Mouse (Mus musculus): Measurements from ENCODE around the gene Pi4k2a.
"Not testable (repeated sequence)": the region's sequence is repeated elsewhere in the genome, so short reads cannot be mapped to it uniquely, and the experiment has no call there.

Pi4k2a gene

GRCm38 (mm10) chr19:42080469-42080868, 9.8 kb upstream of the Pi4k2a start:
- DNase-seq (ENCODE audit: low read depth) = no peak

- not testable (repeated sequence) for DNase-seq (ENCODE audit: low read depth)
Measured at GRCm38 (mm10) chr19:42081613-42082012, 8.7 kb upstream of the Pi4k2a start.

- DNase-seq (ENCODE audit: low read depth) = no peak
Measured at GRCm38 (mm10) chr19:42085690-42086089, 4.6 kb upstream of the Pi4k2a start.

- peak; percentile 54 for DNase-seq (ENCODE audit: low read depth)
Measured at GRCm38 (mm10) chr19:42086166-42086565, 4.1 kb upstream of the Pi4k2a start, which contains the start of gene Morn4. TSS of gene Morn4 (minus strand) at chr19:42086357.

- no peak for DNase-seq (ENCODE audit: low read depth)
Measured at GRCm38 (mm10) chr19:42089103-42089747, 1.0 kb upstream of the Pi4k2a start.

- no peak for DNase-seq (ENCODE audit: low read depth)
Measured at GRCm38 (mm10) chr19:42090637-42091141, 419 bp downstream of the Pi4k2a start.

GRCm38 (mm10) chr19:42099406-42099805, 9.1 kb downstream of the Pi4k2a start:
- DNase-seq (ENCODE audit: low read depth) = no peak

GRCm38 (mm10) chr19:42104681-42105080, 14.4 kb downstream of the Pi4k2a start:
- no peak for DNase-seq (ENCODE audit: low read depth)

GRCm38 (mm10) chr19:42115783-42116335, 25.6 kb downstream of the Pi4k2a start:
- DNase-seq (ENCODE audit: low read depth) = no peak

GRCm38 (mm10) chr19:42118142-42118541, 27.9 kb downstream of the Pi4k2a start:
- no peak for DNase-seq (ENCODE audit: low read depth)

GRCm38 (mm10) chr19:42118596-42118995, 28.3 kb downstream of the Pi4k2a start:
- DNase-seq (ENCODE audit: low read depth) = no peak

- DNase-seq (ENCODE audit: low read depth) = no peak
Measured at GRCm38 (mm10) chr19:42120451-42120850, 30.2 kb downstream of the Pi4k2a start.

- no peak for DNase-seq (ENCODE audit: low read depth)
Measured at GRCm38 (mm10) chr19:42124684-42125083, 34.4 kb downstream of the Pi4k2a start.

GRCm38 (mm10) chr19:42125501-42126218, 35.4 kb downstream of the Pi4k2a start:
- no peak for DNase-seq (ENCODE audit: low read depth)

- no peak for DNase-seq (ENCODE audit: low read depth)
Measured at GRCm38 (mm10) chr19:42126219-42126605, 35.9 kb downstream of the Pi4k2a start.

GRCm38 (mm10) chr19:42127024-42127423, 36.8 kb downstream of the Pi4k2a start:
- DNase-seq (ENCODE audit: low read depth) = no peak

- DNase-seq (ENCODE audit: low read depth) = no peak
Measured at GRCm38 (mm10) chr19:42128052-42128740, 37.9 kb downstream of the Pi4k2a start.

GRCm38 (mm10) chr19:42128787-42129508, 38.7 kb downstream of the Pi4k2a start, which contains the start of gene Avpi1:
TSS of gene Avpi1 (minus strand) at chr19:42129059.
- peak; percentile 98 for DNase-seq (ENCODE audit: low read depth)

- DNase-seq (ENCODE audit: low read depth) = no peak
Measured at GRCm38 (mm10) chr19:42129509-42130293, 39.4 kb downstream of the Pi4k2a start.

- DNase-seq (ENCODE audit: low read depth) = no peak
Measured at GRCm38 (mm10) chr19:42130294-42130606, 40.0 kb downstream of the Pi4k2a start.

GRCm38 (mm10) chr19:42131101-42131500, 40.8 kb downstream of the Pi4k2a start:
- DNase-seq (ENCODE audit: low read depth) = peak; percentile 48

All from fibroblast of lung, adult 2 months (primary cell).